Comparison of ENCODE assay signal across 8 mouse cellular contexts in the genomic region with DNA sequence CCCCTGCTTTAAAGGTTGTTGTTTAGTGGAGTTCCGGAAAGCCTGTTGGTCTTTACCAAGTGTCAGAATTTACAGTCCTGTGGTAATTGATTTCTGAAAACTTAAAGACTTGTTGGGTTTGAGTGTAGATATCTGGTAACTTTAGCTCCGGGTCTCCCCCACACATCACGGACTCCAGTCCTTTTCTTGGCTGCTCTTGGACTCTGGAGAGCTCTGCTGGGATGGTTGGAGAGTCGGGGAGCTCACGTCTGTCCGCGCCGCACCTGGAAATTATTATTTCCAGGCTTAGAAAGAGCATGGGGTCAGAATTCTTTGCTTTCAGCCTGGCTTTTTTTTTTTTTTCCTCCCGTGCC. TPM values are rescaled to one million over a fixed set of nuclear protein-coding genes. Genes with fewer than 3 reads are reported as not detected.
DNase-seq lines count a peak whose midpoint lies in the region; ATAC-seq and TF ChIP-seq lines count a peak whose summit lies in the region.

No protein-coding gene starts in this region.

- TF ChIP-seq CTCF in CH12.LX (conservative IDR thresholded peaks at IDR 0.05 in 1 of 2, IDR thresholded peaks at IDR 0.05 in 1 of 2; ENCODE audit: low read depth in 2 of 2, low read length in 2 of 2), result no peak

- DNase-seq in cerebellum, adult 9-11 months, result peak; percentile 25
- DNase-seq in cerebellum, adult 18-20 months, result no peak
- no peak for DNase-seq in CH12.LX (ENCODE audit: extremely low read depth)
- no peak for DNase-seq in forebrain, embryonic 14.5 days (ENCODE audit: low spot score)
- no peak for DNase-seq in adrenal gland, adult 8-10 months
- DNase-seq in frontal cortex, postnatal 36 days (ENCODE audit: low spot score in 2 of 2), result no peak

- TF ChIP-seq POLR2A in CH12.LX (IDR thresholded peaks at IDR 0.05; ENCODE audit: low read depth, low read length), result no peak

- H3K4me1 ChIP-seq in CH12.LX (ENCODE audit: control insufficient read depth in 1 of 2, insufficient read depth in 2 of 2), result peaks cover 11 to 55% of the 10 kb centered on the region in 2 experiments; a peak in 3 of 4 replicates
- H3K4me1 ChIP-seq in forebrain, embryonic 14.5 days (ENCODE audit: control insufficient read depth, insufficient read depth, low read length), result peaks cover 10% of the 10 kb centered on the region
- H3K4me1 ChIP-seq in limb, embryonic 15.5 days, result peaks cover 19% of the 10 kb centered on the region; the same call in 1 of the 2 replicates

- ATAC-seq in forebrain, embryonic 14.5 days, result no peak
- ATAC-seq in limb, embryonic 15.5 days (ENCODE audit: insufficient number of reproducible peaks, low FRiP score, low TSS enrichment, low read depth), result no peak
- no peak for ATAC-seq in erythroid progenitor cell, adult 5-6 weeks (replicated peaks; ENCODE audit: low FRiP score, poor library complexity, severe bottlenecking)

- peak overlapping the region; percentile 90 for H3K9ac ChIP-seq in CH12.LX (ENCODE audit: insufficient read depth, low read depth)
- H3K9ac ChIP-seq in forebrain, embryonic 14.5 days (ENCODE audit: low read length), result peak overlapping the region; percentile 88
- H3K9ac ChIP-seq in limb, embryonic 15.5 days, result peak overlapping the region; percentile 90

- peaks cover 0 to 6% of the 10 kb centered on the region in 2 experiments for H3K36me3 ChIP-seq in CH12.LX (replicated peaks in 1 of 2; ENCODE audit: control insufficient read depth in 1 of 2, insufficient read depth in 1 of 2, low read length in 1 of 2)
- no peaks in the 10 kb centered on the region for H3K36me3 ChIP-seq in forebrain, embryonic 14.5 days (ENCODE audit: control insufficient read depth, insufficient read depth, low read length)
- no peaks in the 10 kb centered on the region for H3K36me3 ChIP-seq in limb, embryonic 15.5 days

- TF ChIP-seq RAD21 in CH12.LX (IDR thresholded peaks at IDR 0.05; ENCODE audit: low read depth, low read length), result no peak

- under 1% methylated on average over 9 of the region's 9 CpGs for WGBS in forebrain, embryonic 14.5 days
- 0% methylated on average over 9 of the region's 9 CpGs for WGBS in limb, embryonic 15.5 days

- TF ChIP-seq EP300 in CH12.LX (IDR thresholded peaks at IDR 0.05; ENCODE audit: low read length), result no peak

- H3K4me3 ChIP-seq in CH12.LX (replicated peaks in 1 of 3; ENCODE audit: low read depth in 2 of 3, low read length in 2 of 3, poor library complexity in 1 of 3), result peak overlapping the region; percentile 77 to 91 (median 85)
- H3K4me3 ChIP-seq in forebrain, embryonic 14.5 days (ENCODE audit: low read depth, low read length), result peak overlapping the region; percentile 89
- peak overlapping the region; percentile 89 for H3K4me3 ChIP-seq in limb, embryonic 15.5 days

- dilution Hi-C loops in CH12.LX (cut with MboI; ENCODE audit: extremely low pct_ligation_motif_present, extremely low pct_unique_long_range_greater_than_20kb, low sequenced_read_pairs), result no loop called here

- in situ Hi-C loops in CH12.LX (cut with MboI; ENCODE audit: low pct_ligation_motif_present, low pct_unique_long_range_greater_than_20kb, low sequenced_read_pairs), result loop anchor here (25.0 kb wide), 1 partner anchor 461 kb away; no protein-coding TSS in a partner anchor

- no peaks in the 10 kb centered on the region for H3K9me3 ChIP-seq in CH12.LX (replicated peaks; ENCODE audit: low read length)
- H3K9me3 ChIP-seq in forebrain, embryonic 14.5 days (replicated peaks; ENCODE audit: control insufficient read depth, low read length), result no peaks in the 10 kb centered on the region
- no peaks in the 10 kb centered on the region for H3K9me3 ChIP-seq in limb, embryonic 15.5 days

- H3K27me3 ChIP-seq in CH12.LX (replicated peaks), result no peaks in the 10 kb centered on the region
- H3K27me3 ChIP-seq in forebrain, embryonic 14.5 days (replicated peaks; ENCODE audit: control insufficient read depth, insufficient read depth, low read length), result no peaks in the 10 kb centered on the region
- no peaks in the 10 kb centered on the region for H3K27me3 ChIP-seq in limb, embryonic 15.5 days

- H3K79me2 ChIP-seq in CH12.LX (replicated peaks; ENCODE audit: control insufficient read depth, extremely low read depth, insufficient read depth, poor library complexity, severe bottlenecking), result peaks cover 30% of the 10 kb centered on the region

- H3K4me2 ChIP-seq in CH12.LX (ENCODE audit: insufficient read depth, low read depth, poor library complexity, severe bottlenecking), result peak overlapping the region; percentile 83
- peak overlapping the region; percentile 77 for H3K4me2 ChIP-seq in forebrain, embryonic 14.5 days (ENCODE audit: low read length)
- H3K4me2 ChIP-seq in limb, embryonic 15.5 days, result peak overlapping the region; percentile 63

- no peak overlapping the region for H3K27ac ChIP-seq in CH12.LX (ENCODE audit: insufficient read depth, low read depth)
- no peak overlapping the region; the same call in 1 of the 2 replicates for H3K27ac ChIP-seq in forebrain, embryonic 14.5 days (ENCODE audit: low read depth, low read length)
- H3K27ac ChIP-seq in limb, embryonic 15.5 days, result peak overlapping the region; percentile 95

TF ChIP-seq in CH12.LX, 34 proteins besides CTCF, POLR2A, EP300 and RAD21:
- no peak for TF ChIP-seq USF2 (conservative IDR thresholded peaks at IDR 0.05; ENCODE audit: low read depth, low read length)
- 0 out of 2 replicates have a peak, but pooled peaks have one; percentile 12 for TF ChIP-seq SIN3A (IDR thresholded peaks at IDR 0.05; ENCODE audit: low read length)

RNA-seq across cellular contexts. Expression of gene Ric1, which starts 1.1 kb away (rescaled TPM):
- total RNA-seq in CH12.LX (2012; rRNA removed) (17.4 and 17.9 TPM in 2 replicates), CH12.LX (2014; rRNA removed) (11.2 and 13.7 TPM in 2 replicates)
- polyA plus RNA-seq in CH12.LX (2012; ENCODE audit: insufficient read length, low read depth), result 16.3 and 18.4 TPM in 2 replicates
- polyA plus RNA-seq in forebrain, embryonic 14.5 days (2014; fragmentation: Nextera tagmentation; extraction: Ambion mirVana), result 9.4 and 12.1 TPM in 2 replicates
- 16.1 and 19.8 TPM in 2 replicates for polyA plus RNA-seq in limb, embryonic 15.5 days (2015; fragmentation: Nextera tagmentation; extraction: Ambion mirVana)
- total RNA-seq in adrenal gland, adult 8-10 months (2022), result 10 to 100 TPM; 27.0 to 31.7 (median 29.5) TPM
- 4.3 and 5.9 TPM in 2 replicates for total RNA-seq in erythroid progenitor cell, adult 5-6 weeks (2015; ENCODE audit: low replicate concordance)
- total RNA-seq in erythroid progenitor cell, adult 5-6 weeks (2017; ENCODE audit: low replicate concordance), result 1.9 and 2.3 TPM in 2 replicates
